Mouse (Mus musculus): Measurements from ENCODE around the gene Evc.

GRCm38 (mm10) chr5:37246138-37246910 is 90.4 kb downstream of the Evc start:
- TF ChIP-seq POLR2A (IDR thresholded peaks at IDR 0.05; ENCODE audit: insufficient read depth, low read length) (no peak), CTCF (IDR thresholded peaks at IDR 0.05; ENCODE audit: low read depth, low read length) (no peak)

Data from ES-Bruce4 (cell line).